Mouse (Mus musculus): ENCODE measurements around the gene Fgf13. TPM values are rescaled to one million over a fixed set of nuclear protein-coding genes. Genes with fewer than 3 reads are reported as not detected.

Fgf13 gene
- polyA plus RNA-seq, 2 experiments = 13.5 to 15.6 TPM

DNA sequence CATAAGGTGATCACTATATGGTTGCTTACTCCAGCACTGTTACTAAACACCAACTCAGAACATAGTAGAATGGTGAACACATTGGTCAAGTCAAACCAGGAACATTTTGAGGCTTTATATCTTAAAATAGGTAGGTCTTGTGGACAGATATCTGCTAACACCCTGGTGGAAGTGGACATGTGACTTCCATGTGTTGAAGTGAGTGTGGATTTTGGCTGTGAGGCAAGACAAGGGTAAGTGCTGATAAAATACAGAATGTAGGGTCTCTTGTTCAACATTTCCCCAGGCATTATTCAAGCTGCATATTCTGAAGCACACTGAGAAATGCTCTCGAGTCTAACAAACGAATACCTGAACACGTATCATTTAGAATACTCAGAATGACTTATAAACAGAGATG is 324.7 kb downstream of the Fgf13 start:
- ATAC-seq (ENCODE audit: low FRiP score, low read depth) (no peak), DNase-seq (ENCODE audit: low spot score) (no peak)
- no peak overlapping the region for H3K4me3 ChIP-seq (replicated peaks; ENCODE audit: low read length)
- H3K4me1 ChIP-seq (ENCODE audit: control insufficient read depth, insufficient read depth, low read length) = no peaks in the 10 kb centered on the region
- WGBS = 84% methylated on average over 3 of the region's 3 CpGs
- no peak overlapping the region for H3K4me2 ChIP-seq (replicated peaks; ENCODE audit: low read depth, low read length, severe bottlenecking)
- H3K36me3 ChIP-seq (ENCODE audit: control insufficient read depth, insufficient read depth, low read length) = no peaks in the 10 kb centered on the region
- no peaks in the 10 kb centered on the region for H3K27me3 ChIP-seq (ENCODE audit: control insufficient read depth, insufficient read depth, low read length)
- no peaks in the 10 kb centered on the region for H3K9me3 ChIP-seq (ENCODE audit: control insufficient read depth, low read length)
- H3K9ac ChIP-seq (ENCODE audit: low read depth, low read length, severe bottlenecking) = no peak overlapping the region
- no peak for TF ChIP-seq POLR2A (IDR thresholded peaks at IDR 0.05; ENCODE audit: borderline replicate concordance, extremely low read depth, insufficient read depth, insufficient read length)
- no peak overlapping the region for H3K27ac ChIP-seq (replicated peaks; ENCODE audit: low read depth, low read length)

DNA sequence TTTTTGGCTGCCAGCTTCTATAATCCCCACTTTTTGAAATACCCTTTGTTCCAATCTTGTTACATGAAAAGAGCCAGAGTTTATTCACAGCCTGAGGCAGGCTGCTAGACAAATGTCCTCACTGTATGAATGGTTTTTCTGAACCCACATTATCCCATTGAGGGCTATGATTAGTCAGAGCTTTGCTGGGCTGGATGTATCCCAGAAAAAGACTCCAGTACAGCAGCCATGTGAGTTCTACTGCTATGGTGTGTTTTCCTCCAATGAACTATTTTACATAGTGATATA is 326.5 kb downstream of the Fgf13 start:
- no peak overlapping the region for H3K4me3 ChIP-seq (replicated peaks; ENCODE audit: low read length)
- no peak for TF ChIP-seq POLR2A (IDR thresholded peaks at IDR 0.05; ENCODE audit: borderline replicate concordance, extremely low read depth, insufficient read depth, insufficient read length)
- H3K4me1 ChIP-seq (ENCODE audit: control insufficient read depth, insufficient read depth, low read length) = no peaks in the 10 kb centered on the region
- H3K9ac ChIP-seq (ENCODE audit: low read depth, low read length, severe bottlenecking) = no peak overlapping the region
- H3K4me2 ChIP-seq (replicated peaks; ENCODE audit: low read depth, low read length, severe bottlenecking) = no peak overlapping the region
- DNase-seq (ENCODE audit: low spot score) (no peak), ATAC-seq (ENCODE audit: low FRiP score, low read depth) (no peak)
- H3K27me3 ChIP-seq (ENCODE audit: control insufficient read depth, insufficient read depth, low read length) = no peaks in the 10 kb centered on the region
- no peaks in the 10 kb centered on the region for H3K36me3 ChIP-seq (ENCODE audit: control insufficient read depth, insufficient read depth, low read length)
- no peak overlapping the region for H3K27ac ChIP-seq (replicated peaks; ENCODE audit: low read depth, low read length)
- H3K9me3 ChIP-seq (ENCODE audit: control insufficient read depth, low read length) = no peaks in the 10 kb centered on the region

DNA sequence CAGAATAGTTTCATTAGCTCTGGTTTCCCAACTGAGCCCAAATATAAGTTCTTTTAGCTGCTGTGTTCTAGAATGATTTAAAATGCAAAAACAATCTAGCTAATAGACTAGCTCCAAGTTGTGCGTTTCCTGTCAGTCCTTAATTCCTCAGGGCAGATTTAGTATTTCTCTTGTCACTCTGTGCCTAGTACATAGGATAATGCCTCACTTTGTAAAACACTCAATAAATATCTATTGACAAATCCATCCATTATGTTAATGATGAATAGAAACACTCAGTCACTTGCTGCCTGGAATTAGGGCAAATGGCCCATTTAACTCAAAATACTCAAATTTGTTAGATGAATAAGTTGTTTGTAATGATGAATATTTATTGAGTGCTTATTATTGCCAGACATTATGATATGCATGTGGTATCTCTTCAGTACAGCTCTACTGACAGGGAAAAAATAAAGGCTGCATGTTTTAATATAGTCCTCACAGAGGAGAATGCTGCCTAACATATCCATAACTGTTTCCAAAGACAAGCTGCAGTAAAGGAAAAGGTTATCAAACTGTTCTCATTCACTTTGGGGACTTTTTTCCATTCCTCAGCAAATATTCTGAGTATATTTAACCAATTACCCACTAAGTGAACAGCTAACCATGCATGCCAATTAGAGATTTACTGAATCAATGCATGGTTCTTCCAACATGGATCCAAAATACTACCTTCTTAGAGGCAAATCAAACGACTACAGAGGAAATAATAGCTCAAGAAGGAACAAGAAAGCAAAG is 327.0 kb downstream of the Fgf13 start:
- ATAC-seq (ENCODE audit: low FRiP score, low read depth) = no peak
- Histone ChIP-seq H3K4me1 (ENCODE audit: control insufficient read depth, insufficient read depth, low read length) (no peaks in the 10 kb centered on the region), H3K36me3 (ENCODE audit: control insufficient read depth, insufficient read depth, low read length) (no peaks in the 10 kb centered on the region), H3K27ac (replicated peaks; ENCODE audit: low read depth, low read length) (no peak overlapping the region), H3K27me3 (ENCODE audit: control insufficient read depth, insufficient read depth, low read length) (no peaks in the 10 kb centered on the region), H3K9me3 (ENCODE audit: control insufficient read depth, low read length) (no peaks in the 10 kb centered on the region), H3K9ac (ENCODE audit: low read depth, low read length, severe bottlenecking) (no peak overlapping the region), H3K4me3 (replicated peaks; ENCODE audit: low read length) (no peak overlapping the region), H3K4me2 (replicated peaks; ENCODE audit: low read depth, low read length, severe bottlenecking) (no peak overlapping the region)
- DNase-seq (ENCODE audit: low spot score) = no peak
- no peak for TF ChIP-seq POLR2A (IDR thresholded peaks at IDR 0.05; ENCODE audit: borderline replicate concordance, extremely low read depth, insufficient read depth, insufficient read length)
- 53% methylated on average over 2 of the region's 2 CpGs for WGBS

DNA sequence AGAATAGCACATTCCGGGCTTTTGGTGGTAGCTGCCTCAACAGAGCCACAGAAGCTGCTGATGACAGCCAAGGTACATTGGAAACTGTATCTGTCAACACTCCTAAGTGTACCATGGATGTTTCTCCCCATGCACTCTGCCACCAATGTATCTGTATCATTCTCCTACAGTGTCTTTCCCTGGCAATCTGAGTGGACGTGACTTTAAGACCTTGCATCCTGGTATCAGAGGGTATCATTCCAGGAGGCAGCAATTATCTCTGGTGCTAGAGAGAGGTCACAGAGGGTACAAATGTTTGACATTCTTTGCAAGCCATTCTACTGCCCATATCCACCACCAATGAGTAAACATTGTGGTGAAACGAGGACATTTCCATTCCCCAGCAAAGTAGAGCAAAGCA is 347.2 kb downstream of the Fgf13 start:
- no peak for TF ChIP-seq POLR2A (IDR thresholded peaks at IDR 0.05; ENCODE audit: borderline replicate concordance, extremely low read depth, insufficient read depth, insufficient read length)
- H3K4me1 ChIP-seq (ENCODE audit: control insufficient read depth, insufficient read depth, low read length) = no peaks in the 10 kb centered on the region
- no peaks in the 10 kb centered on the region for H3K36me3 ChIP-seq (ENCODE audit: control insufficient read depth, insufficient read depth, low read length)
- H3K9ac ChIP-seq (ENCODE audit: low read depth, low read length, severe bottlenecking) = no peak overlapping the region
- no peak overlapping the region for H3K4me3 ChIP-seq (replicated peaks; ENCODE audit: low read length)
- whole genome bisulfite sequencing = 74% methylated on average over 3 of the region's 3 CpGs
- no peak overlapping the region for H3K27ac ChIP-seq (replicated peaks; ENCODE audit: low read depth, low read length)
- DNase-seq (ENCODE audit: low spot score) (no peak), ATAC-seq (ENCODE audit: low FRiP score, low read depth) (no peak)
- no peaks in the 10 kb centered on the region for H3K9me3 ChIP-seq (ENCODE audit: control insufficient read depth, low read length)
- H3K27me3 ChIP-seq (ENCODE audit: control insufficient read depth, insufficient read depth, low read length) = no peaks in the 10 kb centered on the region
- H3K4me2 ChIP-seq (replicated peaks; ENCODE audit: low read depth, low read length, severe bottlenecking) = no peak overlapping the region

DNA sequence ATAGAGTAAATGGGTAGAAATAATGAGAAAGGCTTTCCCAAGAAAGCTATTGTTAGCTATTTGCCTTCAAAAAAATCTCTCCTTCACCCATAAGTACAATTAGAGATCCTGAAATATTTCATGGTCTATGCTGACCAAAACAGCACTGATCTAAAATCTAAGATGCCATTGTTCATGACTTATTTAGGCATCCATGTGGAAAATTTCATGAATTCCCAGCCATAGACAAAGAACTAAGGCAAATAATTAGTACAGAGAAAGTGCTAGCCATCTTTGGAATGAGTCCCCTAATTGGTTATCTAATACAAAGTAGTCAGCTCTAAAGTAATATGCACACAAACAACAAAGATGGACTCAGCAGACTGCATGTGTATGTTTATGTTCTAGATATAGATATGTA is 366.7 kb downstream of the Fgf13 start:
- no peaks in the 10 kb centered on the region for H3K27me3 ChIP-seq (ENCODE audit: control insufficient read depth, insufficient read depth, low read length)
- no peak for ATAC-seq (ENCODE audit: low FRiP score, low read depth)
- no peak for TF ChIP-seq POLR2A (IDR thresholded peaks at IDR 0.05; ENCODE audit: borderline replicate concordance, extremely low read depth, insufficient read depth, insufficient read length)
- no peaks in the 10 kb centered on the region for H3K36me3 ChIP-seq (ENCODE audit: control insufficient read depth, insufficient read depth, low read length)
- H3K4me3 ChIP-seq (replicated peaks; ENCODE audit: low read length) = no peak overlapping the region
- H3K4me1 ChIP-seq (ENCODE audit: control insufficient read depth, insufficient read depth, low read length) = no peaks in the 10 kb centered on the region
- H3K9ac ChIP-seq (ENCODE audit: low read depth, low read length, severe bottlenecking) = no peak overlapping the region
- H3K27ac ChIP-seq (replicated peaks; ENCODE audit: low read depth, low read length) = no peak overlapping the region
- no peaks in the 10 kb centered on the region for H3K9me3 ChIP-seq (ENCODE audit: control insufficient read depth, low read length)
- DNase-seq (ENCODE audit: low spot score) = no peak
- no peak overlapping the region for H3K4me2 ChIP-seq (replicated peaks; ENCODE audit: low read depth, low read length, severe bottlenecking)

DNA sequence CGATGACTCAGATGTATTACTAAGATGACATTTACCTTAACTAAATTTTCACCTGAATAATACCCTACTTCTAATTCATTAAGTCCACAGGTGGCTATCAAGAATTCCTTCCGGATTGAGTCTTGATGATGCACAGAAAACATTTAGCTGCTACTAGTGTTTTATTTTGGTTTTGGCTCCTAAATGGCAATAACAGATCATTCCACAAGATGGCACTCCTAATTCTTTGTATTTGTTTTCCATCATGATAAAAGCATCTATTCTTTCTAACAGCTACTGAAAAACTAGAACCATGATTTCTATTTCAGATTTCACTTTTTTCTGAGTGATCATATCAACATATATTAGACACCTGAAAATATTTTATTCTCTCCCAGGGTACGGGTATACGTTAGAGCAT is 373.7 kb downstream of the Fgf13 start:
- H3K27ac ChIP-seq (replicated peaks; ENCODE audit: low read depth, low read length) = no peak overlapping the region
- 77% methylated on average over 4 of the region's 4 CpGs for WGBS
- no peaks in the 10 kb centered on the region for H3K4me1 ChIP-seq (ENCODE audit: control insufficient read depth, insufficient read depth, low read length)
- no peaks in the 10 kb centered on the region for H3K9me3 ChIP-seq (ENCODE audit: control insufficient read depth, low read length)
- H3K4me2 ChIP-seq (replicated peaks; ENCODE audit: low read depth, low read length, severe bottlenecking) = no peak overlapping the region
- DNase-seq (ENCODE audit: low spot score) (peak; percentile 4), ATAC-seq (ENCODE audit: low FRiP score, low read depth) (no peak)
- H3K4me3 ChIP-seq (replicated peaks; ENCODE audit: low read length) = no peak overlapping the region
- TF ChIP-seq POLR2A (IDR thresholded peaks at IDR 0.05; ENCODE audit: borderline replicate concordance, extremely low read depth, insufficient read depth, insufficient read length) = no peak
- H3K9ac ChIP-seq (ENCODE audit: low read depth, low read length, severe bottlenecking) = no peak overlapping the region
- no peaks in the 10 kb centered on the region for H3K27me3 ChIP-seq (ENCODE audit: control insufficient read depth, insufficient read depth, low read length)
- no peaks in the 10 kb centered on the region for H3K36me3 ChIP-seq (ENCODE audit: control insufficient read depth, insufficient read depth, low read length)
